Mouse (Mus musculus): ENCODE data around the gene Gm45713. TPM values are rescaled to one million over a fixed set of nuclear protein-coding genes. Genes with fewer than 3 reads are reported as not detected.
"Not testable (repeated sequence)": the region's sequence is repeated elsewhere in the genome, so short reads cannot be mapped to it uniquely, and the experiment has no call there.

Gm45713 gene
- polyA plus RNA-seq, 1 experiment = 0.12 TPM

- peak; percentile 44 to 52 for DNase-seq (ENCODE audit: extremely low spot score in 1 of 2, low spot score in 1 of 2)
These were observed 32.3 kb downstream of the Gm45713 start, which contains the start of gene Fcgrt for GRCm38 (mm10) chr7:45103652-45104180. Fcgrt (minus strand) TSS chr7:45103851.

GRCm38 (mm10) chr7:45102940-45103585, 33.0 kb downstream of the Gm45713 start:
- DNase-seq (ENCODE audit: extremely low spot score in 1 of 2, low spot score in 1 of 2) = no peak

- no peak for DNase-seq (ENCODE audit: extremely low spot score in 1 of 2, low spot score in 1 of 2)
These were observed 33.6 kb downstream of the Gm45713 start for GRCm38 (mm10) chr7:45102441-45102840.

GRCm38 (mm10) chr7:45100046-45100445, 36.0 kb downstream of the Gm45713 start:
- no peak for DNase-seq (ENCODE audit: extremely low spot score in 1 of 2, low spot score in 1 of 2)

GRCm38 (mm10) chr7:45098541-45099240, 37.3 kb downstream of the Gm45713 start:
- no peak for DNase-seq (ENCODE audit: extremely low spot score in 1 of 2, low spot score in 1 of 2)

GRCm38 (mm10) chr7:45097479-45097878, 38.6 kb downstream of the Gm45713 start:
- DNase-seq (ENCODE audit: extremely low spot score in 1 of 2, low spot score in 1 of 2) = no peak

- DNase-seq (ENCODE audit: extremely low spot score in 1 of 2, low spot score in 1 of 2) = not testable (repeated sequence)
These were observed 40.1 kb downstream of the Gm45713 start for GRCm38 (mm10) chr7:45095965-45096364.

- no peak for DNase-seq (ENCODE audit: extremely low spot score in 1 of 2, low spot score in 1 of 2)
These were observed 40.7 kb downstream of the Gm45713 start for GRCm38 (mm10) chr7:45095367-45095766.

GRCm38 (mm10) chr7:45094121-45094520, 41.9 kb downstream of the Gm45713 start:
- no peak for DNase-seq (ENCODE audit: extremely low spot score in 1 of 2, low spot score in 1 of 2)

GRCm38 (mm10) chr7:45093516-45093905, 42.5 kb downstream of the Gm45713 start:
- no peak for DNase-seq (ENCODE audit: extremely low spot score in 1 of 2, low spot score in 1 of 2)

- DNase-seq (ENCODE audit: extremely low spot score in 1 of 2, low spot score in 1 of 2) = no peak
These were observed 43.1 kb downstream of the Gm45713 start for GRCm38 (mm10) chr7:45092828-45093515.

GRCm38 (mm10) chr7:45092048-45092447, 44.0 kb downstream of the Gm45713 start, which contains the start of gene Rcn3:
Rcn3 (minus strand) TSS chr7:45092221.
- peak in 1 of 2 experiments; percentile 27 for DNase-seq (ENCODE audit: extremely low spot score in 1 of 2, low spot score in 1 of 2)

- no peak for DNase-seq (ENCODE audit: extremely low spot score in 1 of 2, low spot score in 1 of 2)
These were observed 44.7 kb downstream of the Gm45713 start for GRCm38 (mm10) chr7:45091001-45091990.

GRCm38 (mm10) chr7:45090251-45090977, 45.6 kb downstream of the Gm45713 start:
- DNase-seq (ENCODE audit: extremely low spot score in 1 of 2, low spot score in 1 of 2) = no peak

- no peak for DNase-seq (ENCODE audit: extremely low spot score in 1 of 2, low spot score in 1 of 2)
These were observed 47.4 kb downstream of the Gm45713 start for GRCm38 (mm10) chr7:45088597-45088996.

- DNase-seq (ENCODE audit: extremely low spot score in 1 of 2, low spot score in 1 of 2) = no peak
These were observed 49.9 kb downstream of the Gm45713 start for GRCm38 (mm10) chr7:45086084-45086483.

- DNase-seq (ENCODE audit: extremely low spot score in 1 of 2, low spot score in 1 of 2) = no peak
These were observed 52.6 kb downstream of the Gm45713 start for GRCm38 (mm10) chr7:45083300-45083890.

- no peak for DNase-seq (ENCODE audit: extremely low spot score in 1 of 2, low spot score in 1 of 2)
These were observed 53.4 kb downstream of the Gm45713 start for GRCm38 (mm10) chr7:45082401-45083299.
